Mouse (Mus musculus) brain, embryonic 18.5 days (tissue): ENCODE results near the gene March8.

Experiments
- DNase-seq: peaks from one replicate; pipeline ENCODE4 v3.0.0-alpha.2; 2012; ENCODE audit warnings: low read depth, low spot score

The March8 gene

GRCm38 (mm10) chr6:116407956-116408657 lies 70.3 kb downstream of the March8 start:
- no peak for DNase-seq

- no peak for DNase-seq
Measured at GRCm38 (mm10) chr6:116410436-116410835, 72.6 kb downstream of the March8 start.

- DNase-seq: no peak
Measured at GRCm38 (mm10) chr6:116411716-116412115, 73.9 kb downstream of the March8 start.

- DNase-seq: no peak
Measured at GRCm38 (mm10) chr6:116412546-116413325, 74.9 kb downstream of the March8 start.

GRCm38 (mm10) chr6:116415126-116415676 lies 77.4 kb downstream of the March8 start:
- DNase-seq: no peak

- DNase-seq: no peak
Measured at GRCm38 (mm10) chr6:116416000-116416552, 78.3 kb downstream of the March8 start.

- no peak for DNase-seq
Measured at GRCm38 (mm10) chr6:116417518-116418315, 79.9 kb downstream of the March8 start.

- no peak for DNase-seq
Measured at GRCm38 (mm10) chr6:116418487-116418886, 80.7 kb downstream of the March8 start.

- no peak for DNase-seq
Measured at GRCm38 (mm10) chr6:116419699-116420098, 81.9 kb downstream of the March8 start.

- no peak for DNase-seq
Measured at GRCm38 (mm10) chr6:116420271-116420670, 82.4 kb downstream of the March8 start.

- DNase-seq: no peak
Measured at GRCm38 (mm10) chr6:116422991-116423390, 85.2 kb downstream of the March8 start.

- DNase-seq: no peak
Measured at GRCm38 (mm10) chr6:116423664-116424063, 85.8 kb downstream of the March8 start.

- DNase-seq: no peak
Measured at GRCm38 (mm10) chr6:116427552-116427951, 89.7 kb downstream of the March8 start.

GRCm38 (mm10) chr6:116428282-116428681 lies 90.5 kb downstream of the March8 start:
- DNase-seq: no peak

GRCm38 (mm10) chr6:116438864-116439263 lies 101.0 kb downstream of the March8 start:
- no peak for DNase-seq

GRCm38 (mm10) chr6:116439531-116439930 lies 101.7 kb downstream of the March8 start:
- no peak for DNase-seq

- no peak for DNase-seq
Measured at GRCm38 (mm10) chr6:116440447-116440846, 102.6 kb downstream of the March8 start.

GRCm38 (mm10) chr6:116440849-116441248 lies 103.0 kb downstream of the March8 start:
- no peak for DNase-seq

- DNase-seq: no peak
Measured at GRCm38 (mm10) chr6:116455781-116456180, 118.0 kb downstream of the March8 start.

- DNase-seq: no peak
Measured at GRCm38 (mm10) chr6:116456482-116456881, 118.7 kb downstream of the March8 start.

- no peak for DNase-seq
Measured at GRCm38 (mm10) chr6:116458728-116459127, 120.9 kb downstream of the March8 start.
